Mouse (Mus musculus) liver, embryonic 13.5 days (tissue): ENCODE results near the gene Coq9. TPM values are rescaled to one million over a fixed set of nuclear protein-coding genes. Genes with fewer than 3 reads are reported as not detected.
"Not testable (repeated sequence)": the region's sequence is repeated elsewhere in the genome, so short reads cannot be mapped to it uniquely, and the experiment has no call there.

Experiments used
- ATAC-seq: fragments of 200-750 bp; cut with Nextera tagmentation; 2 replicates; pipeline ENCODE4 v1.8.0; 2017; ENCODE audit warnings: low read depth, mild to moderate bottlenecking, moderate number of reproducible peaks, moderate library complexity
- DNase-seq: peaks from one replicate; pipeline ENCODE4 v3.0.0; 2022
- H3K27ac ChIP-seq: fragments of 300-500 bp; sonication (generic); 2 replicates; pipeline ENCODE4 v1.5.1; 2015; ENCODE audit warnings: moderate library complexity, mild to moderate bottlenecking, inconsistent platforms
- H3K27me3 ChIP-seq: fragments of 300-500 bp; sonication (generic); 2 replicates; pipeline ENCODE4 v1.6.1; 2015; ENCODE audit warnings: mild to moderate bottlenecking, inconsistent platforms
- H3K36me3 ChIP-seq: fragments of 300-500 bp; sonication (generic); 2 replicates; pipeline ENCODE4 v1.6.1; 2015; ENCODE audit warnings: mild to moderate bottlenecking, inconsistent platforms
- H3K4me1 ChIP-seq: fragments of 300-500 bp; sonication (generic); replicated peaks from 2 replicates; pipeline ENCODE4 v1.6.1; 2015; ENCODE audit warnings: inconsistent platforms
- H3K4me2 ChIP-seq: fragments of 300-500 bp; sonication (generic); 2 replicates; pipeline ENCODE4 v1.6.1; 2015; ENCODE audit warnings: inconsistent platforms, mild to moderate bottlenecking, moderate library complexity
- H3K4me3 ChIP-seq: fragments of 300-500 bp; sonication (generic); replicated peaks from 2 replicates; pipeline ENCODE4 v1.5.1; 2015; ENCODE audit warnings: mild to moderate bottlenecking, inconsistent platforms
- H3K9ac ChIP-seq: fragments of 300-500 bp; sonication (generic); 2 replicates; pipeline ENCODE4 v1.6.1; 2015; ENCODE audit warnings: mild to moderate bottlenecking, inconsistent platforms
- H3K9me3 ChIP-seq: fragments of 300-500 bp; sonication (generic); replicated peaks from 2 replicates; pipeline ENCODE4 v1.6.1; 2016; ENCODE audit warnings: inconsistent platforms
- WGBS: fragments of 180-500 bp; shearing (Covaris S2); methylation state at CpG from one replicate; pipeline ENCODE4 v1.1.7; 2015; ENCODE audit not compliant: insufficient replicate concordance; 5-methylcytosine and 5-hydroxymethylcytosine counted together
- polyA plus RNA-seq: library from polyadenylated mRNA; unstranded; fragments of >200 nt; fragmentation: Nextera tagmentation; extraction: Ambion mirVana; gene quantifications from 2 replicates; pipeline ENCODE4 v1.2.1, GENCODE M21; 2015

Coq9 gene
- polyA plus RNA-seq, 1 experiment from 2014 or later, result 51.4 TPM

DNA sequence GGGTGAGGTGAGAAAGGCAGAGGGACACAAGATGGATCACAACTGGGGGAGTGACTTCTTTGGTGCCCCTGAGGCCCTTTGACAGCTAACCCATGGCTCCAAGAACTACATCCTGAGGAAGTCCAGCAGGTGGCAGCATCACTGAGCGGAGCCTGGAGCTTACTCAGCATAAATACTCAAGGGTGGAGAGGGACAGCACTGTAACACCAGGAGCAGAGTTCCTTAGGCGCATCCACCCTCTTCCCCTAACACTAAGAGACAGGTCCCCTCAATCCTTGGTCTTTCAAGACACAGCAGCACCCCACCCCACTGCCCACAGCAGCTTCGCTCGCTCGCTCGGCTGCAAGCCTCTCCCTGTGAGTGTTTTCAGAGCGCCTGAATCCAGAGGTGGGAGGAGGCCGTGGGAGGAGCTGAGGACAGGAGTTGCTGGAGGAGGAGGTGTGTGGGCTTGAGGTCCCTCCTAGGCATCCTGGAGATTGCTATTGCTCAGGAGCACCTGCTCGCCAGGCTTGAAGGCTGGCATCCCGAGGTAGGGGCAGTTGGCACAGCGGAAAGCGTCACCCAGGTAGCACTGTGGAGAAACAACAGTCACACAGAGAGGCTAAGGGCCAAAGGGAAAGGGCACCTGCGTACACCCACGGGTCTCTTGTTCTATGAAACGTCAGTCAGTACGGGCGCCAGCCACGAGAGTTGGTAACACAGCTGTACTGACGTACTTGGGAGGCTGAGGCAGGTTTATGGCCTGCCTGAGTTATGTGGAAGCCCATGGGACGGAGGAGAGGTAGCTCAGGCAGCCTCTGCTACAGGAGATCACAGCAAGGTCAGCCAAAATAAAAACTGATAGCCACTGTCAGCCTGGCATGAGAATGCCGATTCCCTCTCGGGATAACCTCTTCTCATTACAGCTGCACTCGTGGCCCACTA, 15.2 kb upstream of the Coq9 start:
- H3K4me2 ChIP-seq, result no peak overlapping the region
- peaks cover 22% of the 10 kb centered on the region for H3K4me1 ChIP-seq
- H3K9me3 ChIP-seq, result no peaks in the 10 kb centered on the region
- no peak overlapping the region for H3K4me3 ChIP-seq
- H3K9ac ChIP-seq, result no peak overlapping the region
- peaks cover 77% of the 10 kb centered on the region for H3K36me3 ChIP-seq
- no peak overlapping the region; the same call in 1 of the 2 replicates for H3K27ac ChIP-seq
- DNase-seq (peak; percentile 56), ATAC-seq (peak; percentile 66)
- H3K27me3 ChIP-seq, result no peaks in the 10 kb centered on the region
- WGBS, result 85% methylated on average over 23 of the region's 23 CpGs

- no peaks in the 10 kb centered on the region for H3K9me3 ChIP-seq
- no peak overlapping the region for H3K9ac ChIP-seq
- no peak overlapping the region for H3K27ac ChIP-seq
- WGBS, result 80% methylated on average over 6 of the region's 6 CpGs
- DNase-seq, result no peak
- ATAC-seq, result no peak
- peaks cover 13% of the 10 kb centered on the region for H3K4me1 ChIP-seq
- no peak overlapping the region for H3K4me3 ChIP-seq
- no peaks in the 10 kb centered on the region for H3K27me3 ChIP-seq
- H3K4me2 ChIP-seq, result no peak overlapping the region
- H3K36me3 ChIP-seq, result peaks cover 96% of the 10 kb centered on the region
Observed at GRCm38 (mm10) chr8:94825170-94825569, 13.0 kb upstream of the Coq9 start.

- Histone ChIP-seq H3K4me2 (no peak overlapping the region), H3K4me3 (no peak overlapping the region), H3K27me3 (no peaks in the 10 kb centered on the region), H3K9me3 (no peaks in the 10 kb centered on the region), H3K27ac (no peak overlapping the region), H3K9ac (no peak overlapping the region), H3K36me3 (peaks cover 95% of the 10 kb centered on the region), H3K4me1 (peaks cover 6% of the 10 kb centered on the region)
- WGBS, result 92% methylated on average over 5 of the region's 5 CpGs
- ATAC-seq, result no peak
- no peak for DNase-seq
Observed at GRCm38 (mm10) chr8:94826210-94826609, 11.9 kb upstream of the Coq9 start.

GRCm38 (mm10) chr8:94828284-94828683, 9.8 kb upstream of the Coq9 start:
- Histone ChIP-seq H3K9me3 (no peaks in the 10 kb centered on the region), H3K27me3 (no peaks in the 10 kb centered on the region), H3K36me3 (peaks cover 94% of the 10 kb centered on the region), H3K4me2 (no peak overlapping the region), H3K4me1 (peaks cover 4% of the 10 kb centered on the region; the same call in 1 of the 2 replicates), H3K4me3 (no peak overlapping the region), H3K9ac (no peak overlapping the region), H3K27ac (no peak overlapping the region)
- DNase-seq (no peak), ATAC-seq (no peak)
- 90% methylated on average over 6 of the region's 6 CpGs for WGBS

GRCm38 (mm10) chr8:94833901-94834405, 4.2 kb upstream of the Coq9 start:
- H3K27me3 ChIP-seq, H3K4me2 ChIP-seq, DNase-seq, ATAC-seq, H3K9me3 ChIP-seq, H3K4me3 ChIP-seq, H3K9ac ChIP-seq, H3K27ac ChIP-seq: not testable (repeated sequence)
- 59% methylated on average over 7 of the region's 7 CpGs for WGBS
- Histone ChIP-seq H3K36me3 (peaks cover 40% of the 10 kb centered on the region), H3K4me1 (peaks cover 41% of the 10 kb centered on the region)

GRCm38 (mm10) chr8:94835751-94836150, 2.4 kb upstream of the Coq9 start:
- H3K4me1 ChIP-seq, result peaks cover 53% of the 10 kb centered on the region
- not testable (repeated sequence) for H3K27me3 ChIP-seq, H3K9me3 ChIP-seq, H3K4me3 ChIP-seq, H3K9ac ChIP-seq, H3K27ac ChIP-seq, DNase-seq, ATAC-seq
- peak overlapping the region; percentile 78 for H3K4me2 ChIP-seq
- WGBS, result 89% methylated on average over 13 of the region's 13 CpGs
- H3K36me3 ChIP-seq, result peaks cover 23% of the 10 kb centered on the region

GRCm38 (mm10) chr8:94836456-94837240, 1.5 kb upstream of the Coq9 start:
- peak overlapping the region; percentile 78 for H3K4me2 ChIP-seq
- peak overlapping the region; percentile 96 for H3K9ac ChIP-seq
- H3K4me1 ChIP-seq, result peaks cover 53% of the 10 kb centered on the region
- 53% methylated on average over 11 of the region's 11 CpGs for WGBS
- H3K9me3 ChIP-seq, result no peaks in the 10 kb centered on the region
- H3K36me3 ChIP-seq, result peaks cover 15% of the 10 kb centered on the region
- DNase-seq (no peak), ATAC-seq (no peak)
- no peaks in the 10 kb centered on the region for H3K27me3 ChIP-seq
- H3K27ac ChIP-seq, result peak overlapping the region; percentile 92
- H3K4me3 ChIP-seq, result peak overlapping the region; percentile 81

DNA sequence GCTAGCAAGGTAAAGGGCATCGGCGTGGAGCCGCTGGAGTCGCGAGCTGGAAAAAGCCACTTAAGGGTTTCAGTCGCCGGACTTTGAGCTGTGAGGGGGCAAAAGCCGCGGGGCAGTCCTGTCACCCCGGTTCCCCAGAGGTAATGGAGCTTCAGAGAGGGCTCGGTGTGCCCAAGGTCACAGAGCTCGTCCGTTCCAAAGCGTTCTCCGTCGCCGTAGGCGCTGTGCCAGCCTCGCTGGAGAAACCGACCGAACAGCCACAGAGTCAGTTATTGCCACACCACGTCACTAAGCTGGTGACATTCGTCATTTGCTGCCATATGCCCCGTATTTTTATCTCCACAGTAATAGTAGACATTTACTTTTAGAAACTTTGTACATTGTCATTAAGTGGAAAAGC, 479 bp downstream of the Coq9 start:
- Histone ChIP-seq H3K4me3 (peak overlapping the region; percentile 81), H3K4me2 (peak overlapping the region; percentile 68), H3K9ac (peak overlapping the region; percentile 96), H3K27me3 (no peaks in the 10 kb centered on the region), H3K27ac (peak overlapping the region; percentile 93), H3K36me3 (peaks cover 4% of the 10 kb centered on the region), H3K9me3 (no peaks in the 10 kb centered on the region), H3K4me1 (peaks cover 48% of the 10 kb centered on the region)
- peak; percentile 56 for ATAC-seq
- WGBS, result under 1% methylated on average over 24 of the region's 24 CpGs
- peak; percentile 61 for DNase-seq

DNA sequence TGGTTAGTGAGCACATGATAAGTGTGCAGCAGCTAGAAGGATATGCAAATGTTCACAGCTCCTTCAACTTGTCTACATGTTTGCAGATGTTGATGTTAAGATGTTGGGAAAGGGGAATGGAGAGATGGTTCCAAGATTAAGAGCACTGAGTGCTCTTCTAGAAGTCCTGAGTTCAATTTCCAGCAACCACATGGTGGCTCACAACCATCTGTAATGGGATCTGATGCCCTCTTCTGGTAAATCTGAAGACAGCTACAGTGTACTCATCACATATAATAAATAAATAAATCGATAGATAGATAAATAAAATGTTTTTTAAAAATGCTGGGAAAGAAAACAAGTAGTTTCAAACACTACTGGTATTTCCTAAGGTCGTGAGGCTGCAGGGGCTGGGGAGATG, 3.1 kb downstream of the Coq9 start:
- peaks cover 27% of the 10 kb centered on the region for H3K4me1 ChIP-seq
- no peaks in the 10 kb centered on the region for H3K27me3 ChIP-seq
- H3K9me3 ChIP-seq, result no peaks in the 10 kb centered on the region
- peaks cover 30% of the 10 kb centered on the region for H3K36me3 ChIP-seq
- ATAC-seq, result no peak
- H3K4me3 ChIP-seq, result no peak overlapping the region
- WGBS, result 32% methylated on average over 2 of the region's 2 CpGs
- H3K27ac ChIP-seq, result no peak overlapping the region
- no peak overlapping the region for H3K4me2 ChIP-seq
- no peak for DNase-seq
- no peak overlapping the region for H3K9ac ChIP-seq

- H3K4me1 ChIP-seq, result no peaks in the 10 kb centered on the region
- DNase-seq (no peak), ATAC-seq (no peak)
- H3K9ac ChIP-seq, result no peak overlapping the region
- no peaks in the 10 kb centered on the region for H3K9me3 ChIP-seq
- H3K27ac ChIP-seq, result no peak overlapping the region
- H3K4me2 ChIP-seq, result no peak overlapping the region
- 88% methylated on average over 5 of the region's 5 CpGs for WGBS
- H3K27me3 ChIP-seq, result no peaks in the 10 kb centered on the region
- H3K36me3 ChIP-seq, result peaks cover 94% of the 10 kb centered on the region
- H3K4me3 ChIP-seq, result no peak overlapping the region
Observed at GRCm38 (mm10) chr8:94850049-94850448, 11.9 kb downstream of the Coq9 start.

GRCm38 (mm10) chr8:94854761-94855160, 16.6 kb downstream of the Coq9 start:
- not testable (repeated sequence) for DNase-seq, H3K27ac ChIP-seq, H3K9me3 ChIP-seq, H3K27me3 ChIP-seq, ATAC-seq, H3K9ac ChIP-seq, H3K4me3 ChIP-seq, H3K4me2 ChIP-seq
- Histone ChIP-seq H3K4me1 (peaks cover 17% of the 10 kb centered on the region), H3K36me3 (peaks cover 64% of the 10 kb centered on the region)
- 78% methylated on average over 11 of the region's 11 CpGs for WGBS
